Mouse (Mus musculus): Measurements from ENCODE around the gene Tle6.
"Not testable (repeated sequence)": the region's sequence is repeated elsewhere in the genome, so short reads cannot be mapped to it uniquely, and the experiment has no call there.

Gene Tle6

GRCm38 (mm10) chr10:81600738-81601203 lies at the start of gene Tle6:
TSS of gene Tle6 (minus strand) at chr10:81601073.
- DNase-seq (ENCODE audit: low spot score in 2 of 2) = peak; percentile 94 to 95

GRCm38 (mm10) chr10:81648803-81649775 lies 48.2 kb upstream of the Tle6 start, which contains the start of gene Gm10778:
TSS of gene Gm10778 (plus strand) at chr10:81649059.
- peak; percentile 75 to 83 for DNase-seq (ENCODE audit: low spot score in 2 of 2)

GRCm38 (mm10) chr10:81646015-81646555 lies 45.2 kb upstream of the Tle6 start:
- no peak for DNase-seq (ENCODE audit: low spot score in 2 of 2)

GRCm38 (mm10) chr10:81645391-81645790 lies 44.5 kb upstream of the Tle6 start:
- DNase-seq (ENCODE audit: low spot score in 2 of 2) = no peak

- no peak for DNase-seq (ENCODE audit: low spot score in 2 of 2)
Observed at GRCm38 (mm10) chr10:81644716-81645115, 43.8 kb upstream of the Tle6 start.

GRCm38 (mm10) chr10:81644162-81644561 lies 43.3 kb upstream of the Tle6 start:
- DNase-seq (ENCODE audit: low spot score in 2 of 2) = no peak

GRCm38 (mm10) chr10:81643449-81644055 lies 42.7 kb upstream of the Tle6 start:
- DNase-seq (ENCODE audit: low spot score in 2 of 2) = peak; percentile 94 to 97

GRCm38 (mm10) chr10:81642648-81643448 lies 42.0 kb upstream of the Tle6 start:
- peak in 1 of 2 experiments; percentile 2 for DNase-seq (ENCODE audit: low spot score in 2 of 2)

GRCm38 (mm10) chr10:81641978-81642647 lies 41.2 kb upstream of the Tle6 start:
- no peak for DNase-seq (ENCODE audit: low spot score in 2 of 2)

- DNase-seq (ENCODE audit: low spot score in 2 of 2) = no peak
Observed at GRCm38 (mm10) chr10:81641566-81641965, 40.7 kb upstream of the Tle6 start.

GRCm38 (mm10) chr10:81640825-81641224 lies 40.0 kb upstream of the Tle6 start:
- not testable (repeated sequence) for DNase-seq (ENCODE audit: low spot score in 2 of 2)

- no peak for DNase-seq (ENCODE audit: low spot score in 2 of 2)
Observed at GRCm38 (mm10) chr10:81638101-81638500, 37.2 kb upstream of the Tle6 start.

- DNase-seq (ENCODE audit: low spot score in 2 of 2) = no peak
Observed at GRCm38 (mm10) chr10:81636338-81636737, 35.5 kb upstream of the Tle6 start.

GRCm38 (mm10) chr10:81633253-81634099 lies 32.6 kb upstream of the Tle6 start:
- peak; percentile 89 to 91 for DNase-seq (ENCODE audit: low spot score in 2 of 2)

GRCm38 (mm10) chr10:81628390-81628789 lies 27.5 kb upstream of the Tle6 start, which contains the start of gene Ankrd24:
TSS of gene Ankrd24 (plus strand) at chr10:81628540.
- DNase-seq (ENCODE audit: low spot score in 2 of 2) = no peak

- DNase-seq (ENCODE audit: low spot score in 2 of 2) = no peak
Observed at GRCm38 (mm10) chr10:81627836-81628220, 27.0 kb upstream of the Tle6 start.

GRCm38 (mm10) chr10:81626994-81627835 lies 26.3 kb upstream of the Tle6 start, which contains the start of gene Sirt6:
TSS of gene Sirt6 (minus strand) at chr10:81627797.
- DNase-seq (ENCODE audit: low spot score in 2 of 2) = peak; percentile 93 to 94

- no peak for DNase-seq (ENCODE audit: low spot score in 2 of 2)
Observed at GRCm38 (mm10) chr10:81626101-81626993, 25.5 kb upstream of the Tle6 start.

All from thymus, postnatal 10 days (tissue).